Mouse (Mus musculus) lung, embryonic 16.5 days (tissue): Measurements from ENCODE around the gene Fntb. TPM values are rescaled to one million over a fixed set of nuclear protein-coding genes. Genes with fewer than 3 reads are reported as not detected.
A peak's percentile ranks its signal among the peaks of the same experiment; 100 is the strongest.

ENCODE experiments used
- ATAC-seq: fragments of 200-750 bp; cut with Nextera tagmentation; 2 replicates; pipeline ENCODE4 v1.8.0; 2017; ENCODE audit warnings: low read depth, mild to moderate bottlenecking, moderate library complexity
- H3K27ac ChIP-seq: fragments of 300-500 bp; sonication (generic); 2 replicates; pipeline ENCODE4 v1.5.1; 2014; ENCODE audit warnings: mild to moderate bottlenecking, control low read depth, low read length
- H3K27me3 ChIP-seq: fragments of 300-500 bp; sonication (generic); 2 replicates; pipeline ENCODE4 v1.6.1; 2014; ENCODE audit warnings: low read depth, low read length, mixed read lengths; ENCODE audit not compliant: control insufficient read depth, insufficient read depth
- H3K36me3 ChIP-seq: fragments of 300-500 bp; sonication (generic); 2 replicates; pipeline ENCODE4 v1.6.1; 2014; ENCODE audit warnings: low read length; ENCODE audit not compliant: control insufficient read depth, insufficient read depth
- H3K4me1 ChIP-seq: fragments of 300-500 bp; sonication (generic); replicated peaks from 2 replicates; pipeline ENCODE4 v1.6.1; 2014; ENCODE audit warnings: low read length, mixed read lengths; ENCODE audit not compliant: control insufficient read depth, insufficient read depth
- H3K4me2 ChIP-seq: fragments of 300-500 bp; sonication (generic); 2 replicates; pipeline ENCODE4 v1.6.1; 2014; ENCODE audit warnings: low read depth, low read length, control low read depth
- H3K4me3 ChIP-seq: fragments of 300-500 bp; sonication (generic); 2 replicates; pipeline ENCODE4 v1.5.1; 2014; ENCODE audit warnings: mild to moderate bottlenecking, low read length, control low read depth
- H3K9ac ChIP-seq: fragments of 300-500 bp; sonication (generic); 2 replicates; pipeline ENCODE4 v1.6.1; 2014; ENCODE audit warnings: low read length, control low read depth
- H3K9me3 ChIP-seq: fragments of 300-500 bp; sonication (generic); 2 replicates; pipeline ENCODE4 v1.6.1; 2016; ENCODE audit warnings: low read length; ENCODE audit not compliant: control insufficient read depth
- WGBS: fragments of 180-500 bp; shearing (Covaris S2); extraction: QIAGEN DNeasy Blood & Tissue Kit; methylation state at CpG from one replicate; pipeline ENCODE4 v1.1.7; 2014; 5-methylcytosine and 5-hydroxymethylcytosine counted together
- polyA plus RNA-seq: library from polyadenylated mRNA; unstranded; fragments of >200 nt; fragmentation: Nextera tagmentation; extraction: Ambion mirVana; gene quantifications from 2 replicates; pipeline ENCODE4 v1.2.1, GENCODE M21; 2015

The Fntb gene
- polyA plus RNA-seq, 1 experiment from 2014 or later = 39.0 TPM

- Histone ChIP-seq H3K4me3 (peak within 1 kb of the TSS; percentile 94), H3K36me3 (peaks cover 5% of the 10 kb centered on the region; the same call in 1 of the 2 replicates), H3K4me1 (peaks cover 9% of the 10 kb centered on the region; the same call in 1 of the 2 replicates), H3K4me2 (peak within 1 kb of the TSS; percentile 93), H3K9ac (peak within 1 kb of the TSS; percentile 92), H3K27me3 (no peaks in the 10 kb centered on the region), H3K9me3 (no peaks in the 10 kb centered on the region), H3K27ac (peak within 1 kb of the TSS; percentile 78)
- WGBS = under 1% methylated on average over 66 of the region's 73 CpGs
- ATAC-seq = peak; percentile 97
These were observed 196.8 kb downstream of the Fntb start, which contains the start of gene Max for GRCm38 (mm10) chr12:76961932-76962891. Gene Max, minus strand, starts transcription at chr12:76962201.

- H3K27ac ChIP-seq = no peak overlapping the region
- H3K4me3 ChIP-seq = no peak overlapping the region
- H3K4me2 ChIP-seq = no peak overlapping the region
- no peaks in the 10 kb centered on the region for H3K27me3 ChIP-seq
- no peak for ATAC-seq
- WGBS = 31% methylated on average over 5 of the region's 5 CpGs
- H3K9ac ChIP-seq = no peak overlapping the region
- peaks cover 9% of the 10 kb centered on the region; the same call in 1 of the 2 replicates for H3K4me1 ChIP-seq
- no peaks in the 10 kb centered on the region for H3K36me3 ChIP-seq
- no peaks in the 10 kb centered on the region for H3K9me3 ChIP-seq
These were observed 199.7 kb downstream of the Fntb start for GRCm38 (mm10) chr12:76965089-76965488.

GRCm38 (mm10) chr12:76965876-76966275 lies 200.5 kb downstream of the Fntb start:
- Histone ChIP-seq H3K4me1 (peaks cover 7% of the 10 kb centered on the region; the same call in 1 of the 2 replicates), H3K9me3 (no peaks in the 10 kb centered on the region), H3K27ac (no peak overlapping the region), H3K27me3 (no peaks in the 10 kb centered on the region), H3K36me3 (no peaks in the 10 kb centered on the region), H3K9ac (no peak overlapping the region), H3K4me3 (no peak overlapping the region), H3K4me2 (no peak overlapping the region)
- no peak for ATAC-seq
- WGBS = 12% methylated on average over 4 of the region's 4 CpGs

Other genes starting within 250 kb of the Fntb start
- gene Plekhg3, start 234.7 kb upstream of the Fntb start, polyA plus RNA-seq = 6.3 and 7.5 TPM in 2 replicates
- 1.3 and 1.8 TPM in 2 replicates for gene Sptb, start 55.0 kb upstream of the Fntb start, polyA plus RNA-seq
- 130 and 147 TPM in 2 replicates for gene Churc1, start 51 bp upstream of the Fntb start, polyA plus RNA-seq
- gene Gpx2, start 30.0 kb downstream of the Fntb start, polyA plus RNA-seq = 11.0 and 11.5 TPM in 2 replicates
- 34.8 and 35.8 TPM in 2 replicates for gene Rab15, start 57.3 kb downstream of the Fntb start, polyA plus RNA-seq
- 13.1 and 13.5 TPM in 2 replicates for gene Max, start 196.6 kb downstream of the Fntb start, polyA plus RNA-seq